Mouse (Mus musculus): Measurements from ENCODE around the gene Foxk1. TPM values are rescaled to one million over a fixed set of nuclear protein-coding genes. Genes with fewer than 3 reads are reported as not detected.

Foxk1 gene
- polyA plus RNA-seq, 1 experiment from 2014 or later: 4.4 TPM

DNA sequence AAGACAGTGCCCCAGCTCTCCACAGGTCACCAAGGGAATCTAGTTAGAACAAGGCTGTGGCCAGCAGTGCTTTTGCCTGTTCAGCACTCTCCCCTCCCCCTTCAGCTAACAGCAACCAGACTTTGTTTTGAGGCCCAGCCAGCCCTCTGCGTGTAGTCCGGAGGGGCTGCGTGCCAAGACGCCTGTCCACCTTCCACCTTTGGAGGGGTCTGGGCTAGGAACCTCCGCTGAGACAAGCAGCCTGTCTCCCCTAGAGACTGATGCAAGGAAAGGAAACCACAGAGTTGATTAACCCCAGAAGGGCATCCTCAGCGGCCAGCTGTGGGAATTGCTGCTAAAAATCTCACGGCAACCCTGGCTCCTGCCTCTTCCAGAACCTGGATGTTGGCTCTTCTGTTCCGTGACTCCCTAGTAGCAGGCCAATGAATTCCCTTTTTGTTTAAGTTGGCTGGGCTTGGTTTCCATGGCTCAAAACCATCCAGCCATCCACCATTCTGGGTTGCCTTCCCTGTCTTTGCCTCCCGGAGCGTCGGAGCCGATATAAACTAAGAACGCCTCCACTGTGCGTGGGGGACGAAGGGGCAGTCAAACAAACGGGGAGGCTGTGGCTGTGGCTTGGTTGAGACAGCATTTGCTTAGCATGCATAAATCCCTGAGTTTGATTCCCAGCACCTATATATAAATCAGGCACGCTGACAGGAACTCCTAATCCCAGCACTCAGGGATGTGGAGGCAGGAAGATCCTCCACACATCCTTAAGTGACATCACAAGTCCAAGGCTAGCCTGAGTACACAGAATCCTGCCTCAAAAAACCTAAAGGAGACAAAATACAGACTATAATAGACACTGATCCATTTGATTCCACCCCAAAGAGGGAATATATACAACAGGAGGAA lies 14.3 kb upstream of the Foxk1 start:
- Histone ChIP-seq H3K27ac (ENCODE audit: low read length) (no peak overlapping the region), H3K4me3 (ENCODE audit: low read length) (no peak overlapping the region), H3K9me3 (ENCODE audit: low read length) (no peaks in the 10 kb centered on the region), H3K9ac (replicated peaks; ENCODE audit: low read length) (no peak overlapping the region), H3K4me2 (replicated peaks; ENCODE audit: low read depth, low read length) (peak overlapping the region; percentile 24; the same call in 1 of the 2 replicates), H3K4me1 (ENCODE audit: insufficient read depth, low read length) (peaks cover 24% of the 10 kb centered on the region), H3K27me3 (ENCODE audit: insufficient read depth, low read length) (no peaks in the 10 kb centered on the region), H3K36me3 (ENCODE audit: insufficient read depth, low read length) (no peaks in the 10 kb centered on the region)
- ATAC-seq (ENCODE audit: low FRiP score, low TSS enrichment): peak; percentile 73
- 49% methylated on average over 17 of the region's 17 CpGs for WGBS

DNA sequence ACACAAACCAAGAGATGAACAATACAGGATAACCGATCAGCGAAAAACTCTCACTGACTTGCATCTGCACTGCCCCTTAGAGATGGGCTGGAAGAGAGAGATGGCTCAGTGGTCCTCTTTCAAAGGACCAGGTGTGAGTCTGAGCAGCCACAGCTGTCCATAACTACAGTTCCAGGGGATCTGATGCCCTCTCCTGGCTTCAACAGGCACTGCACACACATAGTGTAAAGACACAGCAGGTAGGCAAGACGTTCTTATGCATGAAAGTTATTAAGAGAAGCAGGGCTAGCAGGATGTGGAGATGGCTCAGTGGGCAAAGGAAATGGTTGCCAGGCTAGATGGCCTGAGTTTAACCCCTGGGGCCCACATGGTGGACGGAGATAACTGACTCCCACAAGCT lies 13.6 kb upstream of the Foxk1 start:
- H3K27ac ChIP-seq (ENCODE audit: low read length): no peak overlapping the region
- H3K4me1 ChIP-seq (ENCODE audit: insufficient read depth, low read length): peaks cover 30% of the 10 kb centered on the region
- no peaks in the 10 kb centered on the region for H3K9me3 ChIP-seq (ENCODE audit: low read length)
- H3K27me3 ChIP-seq (ENCODE audit: insufficient read depth, low read length): no peaks in the 10 kb centered on the region
- no peak overlapping the region for H3K9ac ChIP-seq (replicated peaks; ENCODE audit: low read length)
- no peak for ATAC-seq (ENCODE audit: low FRiP score, low TSS enrichment)
- H3K4me3 ChIP-seq (ENCODE audit: low read length): no peak overlapping the region
- H3K36me3 ChIP-seq (ENCODE audit: insufficient read depth, low read length): no peaks in the 10 kb centered on the region
- WGBS: 78% methylated on average over 4 of the region's 4 CpGs
- no peak overlapping the region for H3K4me2 ChIP-seq (replicated peaks; ENCODE audit: low read depth, low read length)

DNA sequence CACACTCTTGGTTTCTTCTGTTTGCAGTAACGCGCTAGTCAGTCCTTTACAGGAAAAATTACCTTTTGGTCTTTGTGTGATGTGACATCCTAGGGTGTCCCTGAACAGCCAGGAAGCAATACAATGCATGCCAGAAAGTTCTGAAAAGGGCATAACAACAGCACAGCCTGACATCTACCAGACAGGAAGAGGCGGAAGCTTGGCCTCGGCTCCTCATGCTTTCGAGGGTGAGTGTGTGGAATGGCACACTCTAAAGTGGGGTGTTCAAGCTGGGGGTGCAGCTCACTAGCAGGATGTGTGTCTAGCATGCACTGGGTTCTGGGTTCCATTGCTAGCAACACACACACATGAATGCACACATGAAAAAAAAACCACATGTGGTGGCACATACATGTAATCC lies 9.6 kb upstream of the Foxk1 start:
- H3K27me3 ChIP-seq (ENCODE audit: insufficient read depth, low read length): no peaks in the 10 kb centered on the region
- H3K36me3 ChIP-seq (ENCODE audit: insufficient read depth, low read length): no peaks in the 10 kb centered on the region
- no peaks in the 10 kb centered on the region for H3K9me3 ChIP-seq (ENCODE audit: low read length)
- H3K4me2 ChIP-seq (replicated peaks; ENCODE audit: low read depth, low read length): no peak overlapping the region
- no peak overlapping the region for H3K27ac ChIP-seq (ENCODE audit: low read length)
- H3K4me1 ChIP-seq (ENCODE audit: insufficient read depth, low read length): peaks cover 14% of the 10 kb centered on the region
- no peak overlapping the region for H3K9ac ChIP-seq (replicated peaks; ENCODE audit: low read length)
- 80% methylated on average over 5 of the region's 5 CpGs for WGBS
- no peak for ATAC-seq (ENCODE audit: low FRiP score, low TSS enrichment)
- no peak overlapping the region for H3K4me3 ChIP-seq (ENCODE audit: low read length)

DNA sequence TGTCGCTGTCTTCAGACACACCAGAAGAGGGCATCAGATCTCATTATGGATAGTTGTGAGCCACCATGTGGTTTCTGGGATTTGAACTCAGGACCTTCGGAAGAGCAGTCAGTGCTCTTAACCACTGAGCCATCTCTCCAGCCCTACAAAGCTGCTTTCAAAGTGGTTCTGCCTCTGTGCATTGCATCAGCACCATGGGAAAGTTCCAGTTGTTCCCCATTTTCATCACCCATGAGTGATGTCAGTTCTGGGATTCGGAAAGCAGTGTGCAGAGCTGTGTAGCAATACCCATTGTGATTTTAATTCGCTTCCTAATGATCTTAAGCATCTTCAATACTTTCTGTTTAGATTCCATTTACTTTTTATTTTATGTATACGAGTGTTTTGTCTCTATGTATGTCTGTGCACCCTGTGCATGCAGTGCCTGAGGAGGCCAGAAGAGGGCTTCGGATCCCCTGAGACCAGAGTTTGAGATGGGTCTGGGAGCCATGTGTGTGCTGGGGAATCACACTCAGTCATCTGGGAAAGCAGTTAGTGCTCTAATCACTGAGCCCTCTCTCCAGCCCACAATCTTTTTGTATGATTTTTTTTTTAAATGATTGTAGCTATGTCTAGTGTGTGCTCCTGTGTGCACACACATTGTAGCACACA lies 6.6 kb upstream of the Foxk1 start:
- Histone ChIP-seq H3K27ac (ENCODE audit: low read length) (no peak overlapping the region), H3K36me3 (ENCODE audit: insufficient read depth, low read length) (no peaks in the 10 kb centered on the region), H3K4me2 (replicated peaks; ENCODE audit: low read depth, low read length) (no peak overlapping the region), H3K9ac (replicated peaks; ENCODE audit: low read length) (no peak overlapping the region), H3K4me1 (ENCODE audit: insufficient read depth, low read length) (peaks cover 10% of the 10 kb centered on the region), H3K4me3 (ENCODE audit: low read length) (no peak overlapping the region), H3K27me3 (ENCODE audit: insufficient read depth, low read length) (no peaks in the 10 kb centered on the region), H3K9me3 (ENCODE audit: low read length) (no peaks in the 10 kb centered on the region)
- no peak for ATAC-seq (ENCODE audit: low FRiP score, low TSS enrichment)
- WGBS: 90% methylated on average over 6 of the region's 6 CpGs

DNA sequence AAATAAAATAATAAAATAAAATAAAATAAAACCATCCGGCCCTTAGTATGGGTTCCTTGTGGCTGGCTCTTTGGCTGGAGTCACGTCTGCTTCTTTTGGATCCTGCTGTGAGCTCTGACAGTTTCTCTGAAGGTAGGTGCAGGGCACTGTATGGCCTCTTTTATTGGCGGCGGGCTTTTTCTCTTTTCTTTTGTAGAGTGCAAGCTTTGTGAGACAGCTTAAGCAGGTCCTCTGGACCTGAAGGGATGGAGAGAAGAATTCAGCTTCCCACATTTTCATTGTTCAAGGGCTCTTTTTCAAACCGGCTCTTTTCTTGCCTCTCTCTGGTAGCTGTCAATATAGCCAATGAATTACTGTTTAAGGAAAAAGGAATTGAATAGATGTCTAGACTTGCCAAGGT lies 5.4 kb upstream of the Foxk1 start:
- no peak for ATAC-seq (ENCODE audit: low FRiP score, low TSS enrichment)
- Histone ChIP-seq H3K9me3 (ENCODE audit: low read length) (no peaks in the 10 kb centered on the region), H3K36me3 (ENCODE audit: insufficient read depth, low read length) (no peaks in the 10 kb centered on the region)

DNA sequence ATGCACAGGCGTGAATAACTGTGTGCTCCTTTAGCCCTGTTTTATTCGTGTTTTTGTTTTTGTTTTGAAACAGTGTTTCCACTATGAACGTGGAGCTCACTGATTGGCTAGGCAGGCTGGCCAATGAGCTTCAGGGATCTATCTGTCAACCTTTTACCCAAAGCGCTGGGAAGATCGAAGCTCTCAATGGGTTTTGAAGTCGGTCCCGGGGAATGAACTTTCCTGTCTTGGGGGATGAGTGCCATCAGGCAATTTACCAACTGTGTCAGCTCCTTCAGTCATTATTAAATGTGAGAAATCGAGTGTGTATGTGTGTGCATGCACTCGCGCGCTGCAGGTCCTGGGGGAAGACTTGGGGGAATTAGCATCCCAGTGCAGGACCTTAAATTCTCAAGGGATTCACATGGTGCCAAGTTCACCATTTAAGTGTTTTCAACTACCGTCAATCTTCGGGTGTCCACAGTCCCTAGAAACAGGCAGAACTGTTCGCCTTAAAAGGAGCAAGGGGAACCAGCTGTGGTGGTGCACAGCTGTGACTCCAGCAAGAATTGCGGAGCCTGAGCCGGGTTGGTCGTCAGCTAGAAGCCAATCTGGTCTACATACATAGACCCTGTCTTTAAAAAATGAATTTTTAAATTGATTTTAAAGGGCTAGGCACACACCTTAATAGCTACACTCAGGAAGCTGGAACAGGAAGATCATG lies 965 bp upstream of the Foxk1 start:
- Histone ChIP-seq H3K4me1 (ENCODE audit: insufficient read depth, low read length) (peaks cover 40% of the 10 kb centered on the region), H3K27ac (ENCODE audit: low read length) (no peak overlapping the region), H3K9me3 (ENCODE audit: low read length) (no peaks in the 10 kb centered on the region), H3K9ac (replicated peaks; ENCODE audit: low read length) (peak overlapping the region; percentile 92), H3K36me3 (ENCODE audit: insufficient read depth, low read length) (no peaks in the 10 kb centered on the region; the same call in 1 of the 2 replicates), H3K4me2 (replicated peaks; ENCODE audit: low read depth, low read length) (peak overlapping the region; percentile 94), H3K4me3 (ENCODE audit: low read length) (peak overlapping the region; percentile 98), H3K27me3 (ENCODE audit: insufficient read depth, low read length) (no peaks in the 10 kb centered on the region)
- WGBS: 23% methylated on average over 17 of the region's 17 CpGs
- ATAC-seq (ENCODE audit: low FRiP score, low TSS enrichment): no peak

More for the DNA sequence above, 5.4 kb upstream of the Foxk1 start:
- no peaks in the 10 kb centered on the region for H3K27me3 ChIP-seq (ENCODE audit: insufficient read depth, low read length)
- H3K27ac ChIP-seq (ENCODE audit: low read length): no peak overlapping the region
- H3K4me2 ChIP-seq (replicated peaks; ENCODE audit: low read depth, low read length): no peak overlapping the region
- H3K4me3 ChIP-seq (ENCODE audit: low read length): no peak overlapping the region
- H3K9ac ChIP-seq (replicated peaks; ENCODE audit: low read length): no peak overlapping the region
- H3K4me1 ChIP-seq (ENCODE audit: insufficient read depth, low read length): peaks cover 19% of the 10 kb centered on the region
- WGBS: 55% methylated on average over 5 of the region's 5 CpGs

DNA sequence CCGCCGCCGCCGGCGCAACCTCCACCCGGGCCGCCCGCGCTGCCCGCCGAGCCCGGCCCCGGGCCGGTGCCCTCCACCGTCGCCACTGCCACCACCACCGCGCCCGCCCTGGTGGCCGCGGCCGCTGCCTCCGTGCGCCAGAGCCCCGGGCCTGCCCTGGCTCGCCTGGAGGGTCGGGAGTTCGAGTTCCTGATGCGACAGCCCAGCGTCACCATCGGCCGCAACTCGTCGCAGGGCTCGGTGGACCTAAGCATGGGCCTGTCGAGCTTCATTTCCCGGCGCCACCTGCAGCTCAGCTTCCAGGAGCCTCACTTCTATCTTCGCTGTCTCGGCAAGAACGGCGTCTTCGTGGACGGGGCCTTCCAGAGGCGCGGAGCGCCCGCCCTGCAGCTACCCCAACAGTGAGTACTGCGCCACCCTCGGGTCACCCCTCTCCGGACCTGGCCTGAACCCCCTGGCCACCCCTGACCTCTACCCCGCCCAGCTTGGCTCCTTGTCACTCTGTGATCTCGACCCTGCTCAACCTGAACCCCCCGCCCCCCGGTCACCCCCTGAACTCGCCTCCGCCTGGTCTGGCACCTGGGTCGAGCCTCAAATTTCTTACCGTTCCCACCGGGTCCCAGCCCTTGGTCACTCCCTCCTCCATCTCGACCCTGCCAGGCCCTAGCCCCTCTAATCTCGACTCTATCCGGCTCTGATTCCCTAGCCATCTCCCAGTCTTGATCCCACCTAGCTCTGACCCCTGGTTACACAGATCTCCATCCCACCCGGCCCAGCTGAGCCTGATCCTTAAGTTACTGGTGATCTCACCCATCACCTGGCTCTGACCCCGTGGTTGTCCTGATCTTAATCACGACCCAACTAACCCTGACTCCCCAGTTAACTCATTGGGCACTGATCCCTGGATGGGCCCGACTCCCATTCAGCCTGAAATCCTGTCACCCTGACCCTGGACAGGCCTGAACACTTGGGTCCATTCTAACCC lies 636 bp downstream of the Foxk1 start:
- H3K9me3 ChIP-seq (ENCODE audit: low read length): no peaks in the 10 kb centered on the region
- peak overlapping the region; percentile 98 for H3K4me3 ChIP-seq (ENCODE audit: low read length)
- H3K4me2 ChIP-seq (replicated peaks; ENCODE audit: low read depth, low read length): peak overlapping the region; percentile 94
- H3K36me3 ChIP-seq (ENCODE audit: insufficient read depth, low read length): no peaks in the 10 kb centered on the region; the same call in 1 of the 2 replicates
- peak overlapping the region; percentile 92 for H3K9ac ChIP-seq (replicated peaks; ENCODE audit: low read length)
- under 1% methylated on average over 57 of the region's 67 CpGs for WGBS
- peak overlapping the region; percentile 85 for H3K27ac ChIP-seq (ENCODE audit: low read length)
- ATAC-seq (ENCODE audit: low FRiP score, low TSS enrichment): peak; percentile 67
- H3K4me1 ChIP-seq (ENCODE audit: insufficient read depth, low read length): peaks cover 56% of the 10 kb centered on the region
- no peaks in the 10 kb centered on the region for H3K27me3 ChIP-seq (ENCODE audit: insufficient read depth, low read length)

DNA sequence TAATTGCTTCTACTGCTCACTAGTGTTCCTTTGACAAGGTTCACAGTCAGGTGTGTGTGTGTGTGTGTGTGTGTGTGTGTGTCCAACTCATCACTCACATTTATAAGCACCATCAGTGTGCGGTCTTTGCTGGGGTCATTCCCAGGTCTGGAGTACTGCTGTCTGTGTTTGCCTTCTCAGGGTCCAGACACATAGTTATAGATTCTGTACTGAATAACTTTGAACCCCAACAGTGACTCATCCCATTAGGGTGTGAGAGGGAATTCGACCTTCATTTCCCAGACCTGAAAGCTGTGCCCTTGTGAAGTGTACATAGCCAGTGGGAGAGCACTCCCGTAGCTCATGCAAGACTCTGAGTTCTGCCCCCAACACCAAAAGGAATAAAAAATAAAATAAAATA lies 2.4 kb downstream of the Foxk1 start:
- 63% methylated on average over 3 of the region's 3 CpGs for WGBS
- no peak for ATAC-seq (ENCODE audit: low FRiP score, low TSS enrichment)
- no peak overlapping the region for H3K27ac ChIP-seq (ENCODE audit: low read length)
- H3K36me3 ChIP-seq (ENCODE audit: insufficient read depth, low read length): peaks cover 6% of the 10 kb centered on the region; the same call in 1 of the 2 replicates
- H3K9me3 ChIP-seq (ENCODE audit: low read length): no peaks in the 10 kb centered on the region
- H3K4me1 ChIP-seq (ENCODE audit: insufficient read depth, low read length): peaks cover 63% of the 10 kb centered on the region
- no peak overlapping the region for H3K4me3 ChIP-seq (ENCODE audit: low read length)
- no peaks in the 10 kb centered on the region for H3K27me3 ChIP-seq (ENCODE audit: insufficient read depth, low read length)
- peak overlapping the region; percentile 94 for H3K4me2 ChIP-seq (replicated peaks; ENCODE audit: low read depth, low read length)
- H3K9ac ChIP-seq (replicated peaks; ENCODE audit: low read length): no peak overlapping the region

DNA sequence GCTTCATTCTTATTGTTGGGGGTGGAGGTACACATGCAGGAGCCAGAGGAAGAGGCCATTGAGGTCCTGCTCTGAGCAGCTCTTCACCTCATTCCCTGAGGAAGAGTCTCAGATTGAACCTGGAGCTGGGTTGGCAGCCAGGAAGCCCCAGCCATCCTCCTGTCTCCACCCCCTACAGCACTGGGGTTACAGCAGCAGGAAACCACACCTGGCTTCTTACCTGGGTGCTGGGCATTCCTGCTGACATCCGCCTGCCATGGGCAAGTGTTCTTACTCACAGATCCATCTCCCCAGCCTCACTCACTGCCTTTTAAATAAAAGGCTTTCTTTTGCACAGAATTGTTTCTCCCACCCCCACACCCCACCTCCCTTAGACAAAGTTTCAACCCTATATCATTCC lies 3.0 kb downstream of the Foxk1 start:
- no peak for ATAC-seq (ENCODE audit: low FRiP score, low TSS enrichment)
- 74% methylated on average over 1 of the region's 1 CpGs for WGBS
- no peak overlapping the region for H3K4me3 ChIP-seq (ENCODE audit: low read length)
- H3K4me1 ChIP-seq (ENCODE audit: insufficient read depth, low read length): peaks cover 67% of the 10 kb centered on the region
- no peaks in the 10 kb centered on the region for H3K27me3 ChIP-seq (ENCODE audit: insufficient read depth, low read length)
- H3K9ac ChIP-seq (replicated peaks; ENCODE audit: low read length): peak overlapping the region; percentile 26; the same call in 1 of the 2 replicates
- H3K4me2 ChIP-seq (replicated peaks; ENCODE audit: low read depth, low read length): 0 out of 2 replicates have a peak overlapping the region, but pooled peaks have one; percentile 7
- H3K27ac ChIP-seq (ENCODE audit: low read length): no peak overlapping the region
- no peaks in the 10 kb centered on the region for H3K9me3 ChIP-seq (ENCODE audit: low read length)
- peaks cover 6% of the 10 kb centered on the region; the same call in 1 of the 2 replicates for H3K36me3 ChIP-seq (ENCODE audit: insufficient read depth, low read length)
